Mouse (Mus musculus): ENCODE results near the gene Adgrd1. TPM values are rescaled to one million over a fixed set of nuclear protein-coding genes. Genes with fewer than 3 reads are reported as not detected.
"Not testable (repeated sequence)": the region's sequence is repeated elsewhere in the genome, so short reads cannot be mapped to it uniquely, and the experiment has no call there.

Gene Adgrd1
- polyA plus RNA-seq, 1 experiment from 2014 or later: 1.1 TPM

GRCm38 (mm10) chr5:129128310-129128709 is 31.8 kb downstream of the Adgrd1 start:
- H3K4me3 ChIP-seq; H3K4me2 ChIP-seq; H3K27me3 ChIP-seq; H3K27ac ChIP-seq; ATAC-seq (ENCODE audit: insufficient number of reproducible peaks, insufficient read depth, low FRiP score, low TSS enrichment, low read depth); H3K36me3 ChIP-seq; H3K9ac ChIP-seq: not testable (repeated sequence)
- Histone ChIP-seq H3K4me1 (peaks cover 13% of the 10 kb centered on the region), H3K9me3 (peaks cover 12% of the 10 kb centered on the region; the same call in 1 of the 2 replicates)
- 97% methylated on average over 22 of the region's 22 CpGs for WGBS

- H3K9ac ChIP-seq: no peak overlapping the region
Observed at GRCm38 (mm10) chr5:129130301-129130700, 33.8 kb downstream of the Adgrd1 start.

GRCm38 (mm10) chr5:129137405-129137804 is 40.9 kb downstream of the Adgrd1 start:
- no peak overlapping the region for H3K4me3 ChIP-seq

More at GRCm38 (mm10) chr5:129130301-129130700, 33.8 kb downstream of the Adgrd1 start:
- no peaks in the 10 kb centered on the region for H3K4me1 ChIP-seq
- no peaks in the 10 kb centered on the region for H3K36me3 ChIP-seq
- H3K4me3 ChIP-seq: no peak overlapping the region
- H3K4me2 ChIP-seq: no peak overlapping the region
- H3K27me3 ChIP-seq: no peaks in the 10 kb centered on the region
- 91% methylated on average over 8 of the region's 8 CpGs for WGBS
- no peak for ATAC-seq (ENCODE audit: insufficient number of reproducible peaks, insufficient read depth, low FRiP score, low TSS enrichment, low read depth)
- H3K9me3 ChIP-seq: peaks cover 12% of the 10 kb centered on the region; the same call in 1 of the 2 replicates
- no peak overlapping the region for H3K27ac ChIP-seq

GRCm38 (mm10) chr5:129138576-129138975 is 42.0 kb downstream of the Adgrd1 start:
- WGBS: 70% methylated on average over 15 of the region's 15 CpGs

More at GRCm38 (mm10) chr5:129137405-129137804, 40.9 kb downstream of the Adgrd1 start:
- Histone ChIP-seq H3K27me3 (no peaks in the 10 kb centered on the region), H3K36me3 (no peaks in the 10 kb centered on the region), H3K9me3 (no peaks in the 10 kb centered on the region), H3K27ac (no peak overlapping the region), H3K9ac (no peak overlapping the region), H3K4me1 (0 out of 2 replicates have a peak, but pooled peaks cover 2% of the 10 kb centered on the region), H3K4me2 (no peak overlapping the region)
- 76% methylated on average over 5 of the region's 5 CpGs for WGBS
- ATAC-seq (ENCODE audit: insufficient number of reproducible peaks, insufficient read depth, low FRiP score, low TSS enrichment, low read depth): no peak

GRCm38 (mm10) chr5:129142801-129143200 is 46.3 kb downstream of the Adgrd1 start:
- no peak for ATAC-seq (ENCODE audit: insufficient number of reproducible peaks, insufficient read depth, low FRiP score, low TSS enrichment, low read depth)
- no peak overlapping the region for H3K27ac ChIP-seq
- H3K36me3 ChIP-seq: no peaks in the 10 kb centered on the region
- no peaks in the 10 kb centered on the region for H3K9me3 ChIP-seq
- no peak overlapping the region for H3K4me3 ChIP-seq
- no peaks in the 10 kb centered on the region for H3K27me3 ChIP-seq
- H3K4me2 ChIP-seq: no peak overlapping the region
- 40% methylated on average over 5 of the region's 5 CpGs for WGBS
- peaks cover 17% of the 10 kb centered on the region for H3K4me1 ChIP-seq
- no peak overlapping the region for H3K9ac ChIP-seq

More at GRCm38 (mm10) chr5:129138576-129138975, 42.0 kb downstream of the Adgrd1 start:
- Histone ChIP-seq H3K4me3 (no peak overlapping the region), H3K9ac (no peak overlapping the region), H3K27ac (no peak overlapping the region), H3K4me2 (no peak overlapping the region), H3K4me1 (0 out of 2 replicates have a peak, but pooled peaks cover 2% of the 10 kb centered on the region), H3K9me3 (no peaks in the 10 kb centered on the region), H3K27me3 (no peaks in the 10 kb centered on the region), H3K36me3 (no peaks in the 10 kb centered on the region)
- ATAC-seq (ENCODE audit: insufficient number of reproducible peaks, insufficient read depth, low FRiP score, low TSS enrichment, low read depth): no peak

GRCm38 (mm10) chr5:129145307-129145935 is 48.9 kb downstream of the Adgrd1 start:
- peaks cover 17% of the 10 kb centered on the region for H3K4me1 ChIP-seq
- H3K4me2 ChIP-seq: no peak overlapping the region
- H3K27me3 ChIP-seq: no peaks in the 10 kb centered on the region
- no peaks in the 10 kb centered on the region for H3K9me3 ChIP-seq
- no peak overlapping the region for H3K9ac ChIP-seq
- no peak overlapping the region for H3K27ac ChIP-seq
- no peaks in the 10 kb centered on the region for H3K36me3 ChIP-seq
- WGBS: 78% methylated on average over 8 of the region's 8 CpGs
- ATAC-seq (ENCODE audit: insufficient number of reproducible peaks, insufficient read depth, low FRiP score, low TSS enrichment, low read depth): no peak
- no peak overlapping the region for H3K4me3 ChIP-seq

- no peaks in the 10 kb centered on the region for H3K9me3 ChIP-seq
- no peaks in the 10 kb centered on the region for H3K36me3 ChIP-seq
- no peak overlapping the region for H3K4me3 ChIP-seq
- H3K27me3 ChIP-seq: no peaks in the 10 kb centered on the region
- H3K4me2 ChIP-seq: no peak overlapping the region
- H3K4me1 ChIP-seq: peaks cover 17% of the 10 kb centered on the region
- no peak for ATAC-seq (ENCODE audit: insufficient number of reproducible peaks, insufficient read depth, low FRiP score, low TSS enrichment, low read depth)
- H3K27ac ChIP-seq: no peak overlapping the region
- 69% methylated on average over 12 of the region's 12 CpGs for WGBS
- H3K9ac ChIP-seq: no peak overlapping the region
Observed at GRCm38 (mm10) chr5:129146892-129147509, 50.5 kb downstream of the Adgrd1 start.

- Histone ChIP-seq H3K9me3 (no peaks in the 10 kb centered on the region), H3K9ac (no peak overlapping the region), H3K27me3 (no peaks in the 10 kb centered on the region), H3K36me3 (no peaks in the 10 kb centered on the region), H3K4me2 (no peak overlapping the region), H3K4me1 (peaks cover 17% of the 10 kb centered on the region), H3K4me3 (no peak overlapping the region), H3K27ac (no peak overlapping the region)
- 69% methylated on average over 9 of the region's 9 CpGs for WGBS
- ATAC-seq (ENCODE audit: insufficient number of reproducible peaks, insufficient read depth, low FRiP score, low TSS enrichment, low read depth): no peak
Observed at GRCm38 (mm10) chr5:129148485-129148884, 51.9 kb downstream of the Adgrd1 start.

GRCm38 (mm10) chr5:129155023-129155901 is 58.7 kb downstream of the Adgrd1 start:
- peaks cover 11% of the 10 kb centered on the region; the same call in 1 of the 2 replicates for H3K27me3 ChIP-seq
- no peaks in the 10 kb centered on the region for H3K4me1 ChIP-seq
- ATAC-seq (ENCODE audit: insufficient number of reproducible peaks, insufficient read depth, low FRiP score, low TSS enrichment, low read depth): no peak
- H3K4me2 ChIP-seq: no peak overlapping the region
- no peak overlapping the region for H3K4me3 ChIP-seq
- H3K9me3 ChIP-seq: no peaks in the 10 kb centered on the region
- 69% methylated on average over 14 of the region's 14 CpGs for WGBS
- H3K36me3 ChIP-seq: no peaks in the 10 kb centered on the region
- H3K27ac ChIP-seq: no peak overlapping the region
- H3K9ac ChIP-seq: no peak overlapping the region

- Histone ChIP-seq H3K4me3 (no peak overlapping the region), H3K27me3 (peaks cover 11% of the 10 kb centered on the region; the same call in 1 of the 2 replicates), H3K4me2 (no peak overlapping the region), H3K9me3 (no peaks in the 10 kb centered on the region), H3K36me3 (no peaks in the 10 kb centered on the region), H3K4me1 (no peaks in the 10 kb centered on the region), H3K27ac (no peak overlapping the region), H3K9ac (no peak overlapping the region)
- ATAC-seq (ENCODE audit: insufficient number of reproducible peaks, insufficient read depth, low FRiP score, low TSS enrichment, low read depth): no peak
- 23% methylated on average over 9 of the region's 9 CpGs for WGBS
Observed at GRCm38 (mm10) chr5:129155902-129156311, 59.4 kb downstream of the Adgrd1 start.

GRCm38 (mm10) chr5:129161372-129162051 is 65.0 kb downstream of the Adgrd1 start:
- Histone ChIP-seq H3K4me1 (peaks cover 23% of the 10 kb centered on the region), H3K9me3 (no peaks in the 10 kb centered on the region), H3K4me2 (no peak overlapping the region), H3K36me3 (no peaks in the 10 kb centered on the region), H3K27me3 (peaks cover 6% of the 10 kb centered on the region; the same call in 1 of the 2 replicates), H3K27ac (no peak overlapping the region), H3K4me3 (no peak overlapping the region), H3K9ac (no peak overlapping the region)
- ATAC-seq (ENCODE audit: insufficient number of reproducible peaks, insufficient read depth, low FRiP score, low TSS enrichment, low read depth): no peak
- WGBS: 86% methylated on average over 11 of the region's 11 CpGs

Data from embryonic facial prominence, embryonic 13.5 days (tissue).